Mouse (Mus musculus) liver, adult 2 months (tissue): Measurements from ENCODE around the gene Tnfsfm13. TPM values are rescaled to one million over a fixed set of nuclear protein-coding genes. Genes with fewer than 3 reads are reported as not detected.

Source experiments
- DNase-seq: peaks from one replicate; pipeline ENCODE4 v3.0.0-alpha.2; 2011; ENCODE audit warnings: low read depth, low spot score; ENCODE audit errors: extremely low read depth
- H3K27ac ChIP-seq: fragments of 200-500 bp; replicated peaks from 2 replicates; pipeline ENCODE4 v1.5.1; 2012; ENCODE audit warnings: low read depth, mild to moderate bottlenecking, control low read depth, inconsistent platforms, low read length; ENCODE audit not compliant: insufficient read depth
- H3K27me3 ChIP-seq: fragments of 200-500 bp; 2 replicates; pipeline ENCODE4 v1.6.1; 2012; ENCODE audit warnings: mild to moderate bottlenecking, moderate library complexity, low read length, inconsistent platforms; ENCODE audit not compliant: control insufficient read depth, insufficient read depth
- H3K36me3 ChIP-seq: fragments of 200-500 bp; 2 replicates; pipeline ENCODE4 v1.6.1; 2012; ENCODE audit warnings: low read length, inconsistent platforms; ENCODE audit not compliant: control insufficient read depth, insufficient read depth
- H3K4me1 ChIP-seq: fragments of 200-500 bp; 2 replicates; pipeline ENCODE4 v1.6.1; 2011; ENCODE audit warnings: low read length; ENCODE audit not compliant: control insufficient read depth, insufficient read depth
- H3K4me3 ChIP-seq: fragments of 200-500 bp; 2 replicates; pipeline ENCODE4 v1.5.1; 2011; ENCODE audit warnings: low read depth, mild to moderate bottlenecking, control low read depth, low read length, moderate library complexity; ENCODE audit not compliant: insufficient read depth
- H3K79me2 ChIP-seq: fragments of 200-500 bp; 2 replicates; pipeline ENCODE4 v1.6.1; 2012; ENCODE audit warnings: inconsistent platforms, mild to moderate bottlenecking, low read length, moderate library complexity; ENCODE audit not compliant: control insufficient read depth, insufficient read depth
- H3K9ac ChIP-seq: fragments of 200-500 bp; 2 replicates; pipeline ENCODE4 v1.6.1; 2012; ENCODE audit warnings: low read depth, mild to moderate bottlenecking, control low read depth, inconsistent platforms, low read length
- CTCF ChIP-seq: fragments of 200-500 bp; IDR thresholded peaks from 2 replicates; pipeline ENCODE4 v1.5.1; 2011; ENCODE audit warnings: low read depth, low read length, control low read depth
- POLR2A ChIP-seq: fragments of 200-500 bp; IDR thresholded peaks from 2 replicates; pipeline ENCODE4 v1.6.1; 2011; ENCODE audit warnings: low read length, control low read depth; ENCODE audit not compliant: insufficient read depth; ENCODE audit errors: extremely low read depth
- WGBS: fragments of 180-500 bp; shearing (Covaris S2); methylation state at CpG from one replicate; pipeline ENCODE4 v1.1.7; 2018; 5-methylcytosine and 5-hydroxymethylcytosine counted together
- polyA plus RNA-seq: library from polyadenylated mRNA; depleted of rRNA; stranded (reverse); fragments of >200 nt; gene quantifications from 2 replicates; pipeline ENCODE4 v1.2.3, GENCODE M21; 2012
- total RNA-seq: library from RNA; depleted of rRNA; stranded (reverse); fragments of >200 nt; gene quantifications from 2 replicates; pipeline ENCODE4 v1.2.3, GENCODE M21; 2014

Gene Tnfsfm13
- total and polyA plus RNA-seq, 2 experiments, result 2.5 to 3.6 TPM

- H3K27ac ChIP-seq, result no peak overlapping the region
- H3K4me3 ChIP-seq, result no peak overlapping the region
These were observed 15.6 kb downstream of the Tnfsfm13 start for GRCm38 (mm10) chr11:69680136-69680855.

GRCm38 (mm10) chr11:69679144-69679543 lies 16.8 kb downstream of the Tnfsfm13 start:
- Histone ChIP-seq H3K79me2 (peaks cover 14% of the 10 kb centered on the region; the same call in 1 of the 2 replicates), H3K9ac (no peak overlapping the region), H3K4me1 (peaks cover 2% of the 10 kb centered on the region), H3K4me3 (no peak overlapping the region), H3K27me3 (no peaks in the 10 kb centered on the region), H3K27ac (no peak overlapping the region), H3K36me3 (peaks cover 26% of the 10 kb centered on the region)
- 89% methylated on average over 2 of the region's 2 CpGs for WGBS
- no peak for DNase-seq
- TF ChIP-seq CTCF, result no peak

More at GRCm38 (mm10) chr11:69680136-69680855, 15.6 kb downstream of the Tnfsfm13 start:
- Histone ChIP-seq H3K36me3 (peaks cover 24% of the 10 kb centered on the region), H3K27me3 (no peaks in the 10 kb centered on the region), H3K4me1 (peaks cover 5% of the 10 kb centered on the region), H3K9ac (no peak overlapping the region), H3K79me2 (peaks cover 14% of the 10 kb centered on the region; the same call in 1 of the 2 replicates)
- DNase-seq, result no peak
- WGBS, result 85% methylated on average over 30 of the region's 30 CpGs
- TF ChIP-seq POLR2A (no peak), CTCF (no peak)

- H3K27me3 ChIP-seq, result no peaks in the 10 kb centered on the region
- H3K4me3 ChIP-seq, result peak within 1 kb of the TSS; percentile 98
- peak within 1 kb of the TSS; percentile 95 for H3K27ac ChIP-seq
- H3K4me1 ChIP-seq, result peaks cover 9% of the 10 kb centered on the region
- peak; percentile 99 for DNase-seq
- WGBS, result under 1% methylated on average over 36 of the region's 36 CpGs
- H3K36me3 ChIP-seq, result peaks cover 55% of the 10 kb centered on the region
- H3K79me2 ChIP-seq, result peaks cover 13% of the 10 kb centered on the region; the same call in 1 of the 2 replicates
- peak within 1 kb of the TSS; percentile 99 for H3K9ac ChIP-seq
- peak; percentile 90; the same call in 1 of the 2 replicates for TF ChIP-seq POLR2A
- TF ChIP-seq CTCF, result no peak
These were observed 23.6 kb downstream of the Tnfsfm13 start, which contains the start of gene Eif4a1 for GRCm38 (mm10) chr11:69672211-69672706. Eif4a1 (minus strand) TSS chr11:69672423.

- no peak for TF ChIP-seq CTCF
- no peak for TF ChIP-seq POLR2A
- H3K36me3 ChIP-seq, result peaks cover 53% of the 10 kb centered on the region
- H3K4me3 ChIP-seq, result peak overlapping the region; percentile 98
- WGBS, result under 1% methylated on average over 43 of the region's 43 CpGs
- H3K4me1 ChIP-seq, result peaks cover 9% of the 10 kb centered on the region
- peaks cover 13% of the 10 kb centered on the region; the same call in 1 of the 2 replicates for H3K79me2 ChIP-seq
- H3K9ac ChIP-seq, result peak overlapping the region; percentile 99
- H3K27ac ChIP-seq, result peak overlapping the region; percentile 95
- DNase-seq, result no peak
- H3K27me3 ChIP-seq, result no peaks in the 10 kb centered on the region
These were observed 24.2 kb downstream of the Tnfsfm13 start for GRCm38 (mm10) chr11:69671726-69672124.

DNA sequence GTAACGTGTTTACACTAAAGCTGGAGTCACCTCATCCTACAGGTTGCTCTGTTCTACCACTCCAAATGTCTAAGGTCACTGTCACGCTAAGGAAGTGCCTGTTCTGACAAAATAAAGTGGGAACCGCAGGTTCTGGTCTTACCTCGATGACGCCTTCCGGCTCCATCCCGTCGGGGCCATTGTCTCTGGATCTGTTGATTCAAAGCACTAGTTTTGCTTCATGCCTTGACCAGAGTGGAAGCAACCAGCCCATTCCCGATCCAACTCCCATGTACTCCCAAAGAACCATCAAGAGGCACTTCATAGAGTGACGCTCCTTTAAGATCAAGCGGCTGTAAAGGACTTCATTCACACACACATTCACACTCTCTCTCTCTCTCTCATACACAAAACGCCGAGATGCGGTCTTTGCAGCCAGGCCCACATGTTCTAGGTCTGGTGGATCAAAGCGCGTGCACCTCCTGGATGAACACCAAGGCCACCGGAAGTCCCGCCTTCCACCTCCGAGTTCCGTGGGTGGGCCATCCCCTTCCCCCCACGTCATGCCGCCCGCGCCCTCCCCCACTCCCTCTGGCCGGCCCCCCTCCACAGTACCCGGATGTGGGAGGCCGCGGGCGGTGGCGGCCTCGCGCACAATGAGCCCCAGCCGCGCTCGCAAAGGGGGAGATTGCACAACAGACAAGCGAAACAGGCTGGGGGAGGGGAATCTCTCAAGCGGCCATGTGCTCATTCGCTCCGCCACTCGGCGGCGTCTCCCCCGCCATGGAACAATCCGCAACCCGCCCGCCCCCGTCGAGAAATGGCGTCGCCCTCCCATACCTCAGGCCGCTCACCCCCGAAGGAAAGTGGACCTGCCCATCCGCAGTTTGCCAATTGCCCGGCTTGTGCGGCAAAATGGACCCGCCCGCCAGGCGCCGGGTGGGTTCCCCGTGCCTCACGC lies 24.8 kb downstream of the Tnfsfm13 start:
- Histone ChIP-seq H3K27ac (peak overlapping the region; percentile 95), H3K9ac (peak overlapping the region; percentile 99), H3K27me3 (no peaks in the 10 kb centered on the region), H3K4me3 (peak overlapping the region; percentile 98), H3K4me1 (peaks cover 9% of the 10 kb centered on the region), H3K79me2 (peaks cover 10% of the 10 kb centered on the region; the same call in 1 of the 2 replicates), H3K36me3 (peaks cover 49% of the 10 kb centered on the region)
- TF ChIP-seq CTCF, result no peak
- peak; percentile 70 for TF ChIP-seq POLR2A
- peak; percentile 81 for DNase-seq
- under 1% methylated on average over 59 of the region's 61 CpGs for WGBS
